Mouse (Mus musculus) spleen, adult 2 months (tissue): Measurements from ENCODE around the gene Fam169b.

Experiments used
- CTCF ChIP-seq: fragments of 200-500 bp; IDR thresholded peaks from 2 replicates; pipeline ENCODE4 v1.5.1; 2011; ENCODE audit warnings: mild to moderate bottlenecking, inconsistent platforms; ENCODE audit not compliant: insufficient read depth, insufficient read length, insufficient replicate concordance; ENCODE audit errors: extremely low read depth
- POLR2A ChIP-seq: fragments of 200-500 bp; IDR thresholded peaks from 2 replicates; pipeline ENCODE4 v1.6.1; 2011; ENCODE audit warnings: low read depth, low read length, inconsistent platforms

DNA sequence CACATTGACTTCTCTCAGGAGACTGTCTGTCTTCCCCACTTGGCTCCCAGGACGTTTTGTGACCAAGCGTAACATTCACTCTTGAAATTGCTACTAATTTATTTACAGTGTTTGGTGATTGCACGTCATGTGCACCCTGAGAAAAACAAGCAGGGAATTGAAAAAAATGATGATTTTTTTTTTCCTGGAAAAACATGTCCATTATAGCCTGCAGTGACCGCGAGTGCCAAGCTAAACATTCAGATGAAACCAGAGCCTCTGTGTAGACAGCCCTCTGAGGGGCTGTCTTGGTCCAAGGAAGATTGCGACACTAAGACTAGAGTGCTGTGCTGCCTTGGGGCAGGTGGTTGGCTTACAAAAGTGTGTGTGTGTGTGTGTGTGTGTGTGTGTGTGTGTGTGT lies 37.8 kb downstream of the Fam169b start:
- TF ChIP-seq CTCF (no peak), POLR2A (no peak)
